Mouse (Mus musculus): ENCODE results near the gene Hcn2. TPM values are rescaled to one million over a fixed set of nuclear protein-coding genes. Genes with fewer than 3 reads are reported as not detected.
A peak's percentile ranks its signal among the peaks of the same experiment; 100 is the strongest.
"Not testable (repeated sequence)": the region's sequence is repeated elsewhere in the genome, so short reads cannot be mapped to it uniquely, and the experiment has no call there.

The Hcn2 gene
- polyA plus RNA-seq, 1 experiment from 2014 or later = 0.89 TPM

DNA sequence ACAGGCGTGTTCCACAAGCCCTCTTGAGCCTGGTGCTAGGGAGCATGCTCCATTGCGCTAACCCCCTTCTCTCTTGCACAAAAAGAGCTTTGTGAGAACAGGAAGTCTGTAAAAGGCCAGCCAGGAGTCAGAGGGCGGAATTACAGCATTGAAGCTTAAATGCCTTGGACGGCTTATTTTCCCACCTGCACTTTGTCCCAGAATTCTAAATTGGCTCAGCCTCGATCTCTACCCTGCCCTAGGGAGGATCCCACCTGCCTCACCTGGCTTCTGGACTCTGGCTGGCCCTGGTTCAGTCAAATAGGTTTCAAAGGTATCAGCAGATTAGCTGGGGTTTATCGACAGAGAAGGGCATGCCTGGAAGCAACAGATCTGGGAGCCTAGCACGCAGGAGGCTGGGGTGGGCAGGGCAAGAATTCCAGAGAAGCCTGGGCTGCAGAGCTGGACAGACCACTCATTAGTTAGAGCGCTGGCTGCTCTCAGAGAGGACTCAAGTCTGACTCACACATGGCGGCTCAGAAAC, 20.2 kb upstream of the Hcn2 start:
- no peak overlapping the region for H3K4me2 ChIP-seq (ENCODE audit: low read length)
- H3K36me3 ChIP-seq (ENCODE audit: control insufficient read depth, insufficient read depth, low read length) = no peaks in the 10 kb centered on the region
- no peaks in the 10 kb centered on the region for H3K27me3 ChIP-seq (ENCODE audit: control insufficient read depth, insufficient read depth, low read depth, low read length)
- H3K4me3 ChIP-seq (ENCODE audit: low read depth, low read length) = no peak overlapping the region
- H3K4me1 ChIP-seq (ENCODE audit: control insufficient read depth, insufficient read depth, low read length) = no peaks in the 10 kb centered on the region
- H3K27ac ChIP-seq (ENCODE audit: low read length) = no peak overlapping the region
- WGBS = 67% methylated on average over 9 of the region's 9 CpGs
- H3K9me3 ChIP-seq (replicated peaks; ENCODE audit: control insufficient read depth, low read length, poor library complexity, severe bottlenecking) = no peaks in the 10 kb centered on the region
- no peak overlapping the region for H3K9ac ChIP-seq (ENCODE audit: low read depth, low read length)
- ATAC-seq = no peak

DNA sequence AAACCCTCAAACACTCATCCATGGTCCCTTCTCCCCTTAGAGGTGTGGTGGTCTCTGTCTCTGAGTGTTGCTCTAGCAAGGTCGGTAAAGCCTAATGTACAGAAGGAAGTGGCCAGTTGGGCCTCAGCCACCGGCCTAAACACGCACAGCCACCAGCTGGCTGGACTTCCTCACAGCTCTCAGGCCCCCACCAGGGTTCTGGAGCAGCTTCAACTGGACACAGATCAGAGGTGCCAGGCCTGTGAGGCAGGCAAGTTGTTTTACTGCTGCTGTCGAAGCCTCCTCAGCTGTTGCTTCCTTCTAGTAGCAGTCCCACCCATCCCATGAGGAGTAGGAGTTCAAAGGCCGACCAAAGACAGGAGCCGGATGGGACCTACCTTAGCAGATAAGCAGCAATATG, 18.5 kb upstream of the Hcn2 start:
- Histone ChIP-seq H3K4me2 (ENCODE audit: low read length) (no peak overlapping the region), H3K27ac (ENCODE audit: low read length) (no peak overlapping the region), H3K4me3 (ENCODE audit: low read depth, low read length) (no peak overlapping the region), H3K36me3 (ENCODE audit: control insufficient read depth, insufficient read depth, low read length) (no peaks in the 10 kb centered on the region), H3K9me3 (replicated peaks; ENCODE audit: control insufficient read depth, low read length, poor library complexity, severe bottlenecking) (no peaks in the 10 kb centered on the region), H3K27me3 (ENCODE audit: control insufficient read depth, insufficient read depth, low read depth, low read length) (no peaks in the 10 kb centered on the region), H3K4me1 (ENCODE audit: control insufficient read depth, insufficient read depth, low read length) (no peaks in the 10 kb centered on the region), H3K9ac (ENCODE audit: low read depth, low read length) (no peak overlapping the region)
- ATAC-seq = no peak
- WGBS = 85% methylated on average over 6 of the region's 6 CpGs

DNA sequence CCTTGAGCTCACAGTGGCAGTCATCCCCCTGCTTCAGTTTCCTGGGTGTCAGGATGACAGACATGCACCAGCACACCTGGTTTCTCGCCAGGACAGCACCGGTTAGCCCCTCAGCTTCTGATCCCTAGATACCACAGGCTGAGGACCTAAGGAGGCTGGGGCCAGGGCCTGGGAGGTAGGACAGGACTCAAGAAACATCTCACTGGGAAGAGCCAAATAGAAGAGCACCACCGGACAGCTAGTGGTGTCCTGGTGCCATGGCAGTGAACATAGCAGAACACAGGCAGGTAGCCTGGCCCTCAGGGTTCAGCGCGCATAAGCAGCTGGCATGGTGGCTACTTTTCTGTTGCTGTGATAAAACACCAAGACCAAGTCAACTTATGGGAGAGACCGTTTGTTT, 18.0 kb upstream of the Hcn2 start:
- no peak for ATAC-seq
- Histone ChIP-seq H3K9ac (ENCODE audit: low read depth, low read length) (no peak overlapping the region), H3K9me3 (replicated peaks; ENCODE audit: control insufficient read depth, low read length, poor library complexity, severe bottlenecking) (no peaks in the 10 kb centered on the region), H3K36me3 (ENCODE audit: control insufficient read depth, insufficient read depth, low read length) (no peaks in the 10 kb centered on the region), H3K27ac (ENCODE audit: low read length) (peak overlapping the region; percentile 50), H3K4me1 (ENCODE audit: control insufficient read depth, insufficient read depth, low read length) (no peaks in the 10 kb centered on the region), H3K4me3 (ENCODE audit: low read depth, low read length) (no peak overlapping the region), H3K27me3 (ENCODE audit: control insufficient read depth, insufficient read depth, low read depth, low read length) (no peaks in the 10 kb centered on the region), H3K4me2 (ENCODE audit: low read length) (no peak overlapping the region)
- WGBS = 93% methylated on average over 6 of the region's 6 CpGs

DNA sequence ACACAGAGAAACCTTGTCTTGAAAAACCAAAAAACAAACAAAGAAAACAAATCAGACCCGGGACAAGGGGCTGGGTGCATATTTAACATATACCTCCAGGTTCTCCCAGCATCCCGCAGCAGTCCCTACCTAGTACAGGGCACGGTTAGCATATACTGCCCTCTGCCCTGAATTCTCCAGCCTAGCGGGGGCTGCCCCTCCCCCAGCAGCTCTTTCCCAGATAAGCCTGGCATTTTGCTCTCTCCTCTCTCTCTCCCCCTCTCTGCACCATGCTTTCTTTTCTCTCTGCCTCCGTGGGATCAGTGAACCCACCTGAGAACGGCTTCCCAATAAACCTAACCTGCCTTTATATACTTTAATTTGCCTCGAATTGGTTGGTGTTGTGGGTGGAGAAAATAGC, 15.8 kb upstream of the Hcn2 start:
- Histone ChIP-seq H3K27me3 (ENCODE audit: control insufficient read depth, insufficient read depth, low read depth, low read length) (no peaks in the 10 kb centered on the region), H3K9me3 (replicated peaks; ENCODE audit: control insufficient read depth, low read length, poor library complexity, severe bottlenecking) (no peaks in the 10 kb centered on the region), H3K4me1 (ENCODE audit: control insufficient read depth, insufficient read depth, low read length) (peaks cover 7% of the 10 kb centered on the region), H3K27ac (ENCODE audit: low read length) (no peak overlapping the region), H3K4me2 (ENCODE audit: low read length) (no peak overlapping the region), H3K9ac (ENCODE audit: low read depth, low read length) (no peak overlapping the region), H3K36me3 (ENCODE audit: control insufficient read depth, insufficient read depth, low read length) (no peaks in the 10 kb centered on the region), H3K4me3 (ENCODE audit: low read depth, low read length) (no peak overlapping the region)
- ATAC-seq = no peak
- WGBS = 48% methylated on average over 7 of the region's 7 CpGs

DNA sequence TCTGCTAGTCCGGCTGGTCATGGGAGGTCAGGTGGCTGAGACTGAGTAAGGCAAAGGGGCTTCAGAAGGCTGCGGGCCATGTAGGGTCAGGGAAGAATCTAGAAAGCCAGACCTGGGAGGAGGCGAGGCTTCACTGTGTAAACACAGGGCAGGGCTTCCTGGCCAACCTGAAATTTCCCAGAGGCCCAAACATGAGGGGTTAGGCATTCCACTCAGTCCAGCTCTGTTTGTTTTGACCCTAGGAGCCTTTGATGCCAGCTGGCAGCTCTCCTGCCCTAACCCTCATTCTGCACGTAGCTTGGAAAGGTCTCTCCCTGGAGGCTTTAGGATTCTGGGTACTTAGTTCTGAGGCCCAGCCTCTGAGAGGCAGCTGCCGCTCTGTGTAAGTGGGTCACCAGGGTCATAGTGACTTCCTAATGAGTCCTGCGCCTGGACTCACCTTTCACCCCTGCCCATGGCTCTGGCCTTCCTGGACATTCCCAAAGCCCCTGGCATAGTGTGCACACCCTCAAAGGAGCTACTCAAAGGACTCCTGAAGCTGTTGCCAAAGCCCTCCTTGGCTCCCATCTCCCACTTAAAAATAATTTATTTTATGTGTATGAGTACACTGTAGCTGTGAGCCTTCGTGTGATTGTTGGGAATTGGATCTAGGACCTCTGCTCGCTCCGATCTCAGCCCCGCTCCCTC, 14.8 kb upstream of the Hcn2 start:
- 71% methylated on average over 10 of the region's 10 CpGs for WGBS
- no peak overlapping the region for H3K4me3 ChIP-seq (ENCODE audit: low read depth, low read length)
- H3K27ac ChIP-seq (ENCODE audit: low read length) = no peak overlapping the region
- no peaks in the 10 kb centered on the region for H3K27me3 ChIP-seq (ENCODE audit: control insufficient read depth, insufficient read depth, low read depth, low read length)
- no peaks in the 10 kb centered on the region for H3K9me3 ChIP-seq (replicated peaks; ENCODE audit: control insufficient read depth, low read length, poor library complexity, severe bottlenecking)
- no peak overlapping the region for H3K4me2 ChIP-seq (ENCODE audit: low read length)
- no peak for ATAC-seq
- peaks cover 17% of the 10 kb centered on the region for H3K4me1 ChIP-seq (ENCODE audit: control insufficient read depth, insufficient read depth, low read length)
- no peak overlapping the region for H3K9ac ChIP-seq (ENCODE audit: low read depth, low read length)
- no peaks in the 10 kb centered on the region for H3K36me3 ChIP-seq (ENCODE audit: control insufficient read depth, insufficient read depth, low read length)

DNA sequence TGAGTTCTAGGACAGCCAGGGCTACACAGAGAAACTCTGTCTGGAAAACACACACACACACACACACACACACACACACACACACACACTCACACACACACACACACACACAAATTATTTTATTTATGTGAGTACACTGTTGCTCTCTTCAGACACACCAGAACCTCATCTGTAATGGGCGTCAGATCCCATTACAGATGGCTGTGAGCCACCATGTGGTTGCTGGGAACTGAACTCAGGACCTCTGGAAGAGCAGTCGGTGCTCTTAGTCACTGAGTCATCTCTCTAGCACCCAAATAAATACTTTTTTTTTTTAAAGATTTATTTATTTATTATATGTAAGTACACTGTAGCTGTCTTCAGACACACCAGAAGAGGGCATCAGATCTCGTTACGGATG, 13.5 kb upstream of the Hcn2 start:
- H3K36me3 ChIP-seq (ENCODE audit: control insufficient read depth, insufficient read depth, low read length); H3K27me3 ChIP-seq (ENCODE audit: control insufficient read depth, insufficient read depth, low read depth, low read length); H3K27ac ChIP-seq (ENCODE audit: low read length); H3K4me2 ChIP-seq (ENCODE audit: low read length); ATAC-seq; H3K4me3 ChIP-seq (ENCODE audit: low read depth, low read length); H3K9ac ChIP-seq (ENCODE audit: low read depth, low read length); H3K9me3 ChIP-seq (replicated peaks; ENCODE audit: control insufficient read depth, low read length, poor library complexity, severe bottlenecking): not testable (repeated sequence)
- WGBS = 83% methylated on average over 3 of the region's 4 CpGs
- peaks cover 30% of the 10 kb centered on the region for H3K4me1 ChIP-seq (ENCODE audit: control insufficient read depth, insufficient read depth, low read length)

DNA sequence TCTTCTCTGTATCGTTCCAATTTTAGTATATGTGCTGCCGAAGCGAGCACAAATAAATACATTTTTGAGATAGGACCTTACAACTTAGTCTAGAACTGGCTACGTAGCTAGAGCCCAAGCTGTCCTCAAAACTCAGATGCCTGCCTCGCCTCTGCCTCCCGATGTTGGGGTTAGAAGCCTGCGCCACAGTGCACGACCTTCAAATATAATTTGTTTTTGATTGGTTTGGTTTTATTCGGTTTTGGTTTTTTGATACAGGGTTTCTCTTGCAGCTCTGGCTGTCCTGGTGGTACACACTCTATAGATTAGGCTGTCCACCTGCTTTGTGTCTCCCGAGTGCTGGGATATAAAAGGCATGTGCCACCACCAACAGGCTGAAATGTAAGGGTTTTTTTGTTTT, 12.9 kb upstream of the Hcn2 start:
- H3K27ac ChIP-seq (ENCODE audit: low read length) = peak overlapping the region; percentile 56
- H3K27me3 ChIP-seq (ENCODE audit: control insufficient read depth, insufficient read depth, low read depth, low read length) = no peaks in the 10 kb centered on the region
- ATAC-seq = peak; percentile 15
- H3K9me3 ChIP-seq (replicated peaks; ENCODE audit: control insufficient read depth, low read length, poor library complexity, severe bottlenecking) = no peaks in the 10 kb centered on the region
- H3K4me2 ChIP-seq (ENCODE audit: low read length) = peak overlapping the region; percentile 56
- H3K9ac ChIP-seq (ENCODE audit: low read depth, low read length) = no peak overlapping the region
- H3K4me3 ChIP-seq (ENCODE audit: low read depth, low read length) = peak overlapping the region; percentile 73
- peaks cover 30% of the 10 kb centered on the region for H3K4me1 ChIP-seq (ENCODE audit: control insufficient read depth, insufficient read depth, low read length)
- no peaks in the 10 kb centered on the region for H3K36me3 ChIP-seq (ENCODE audit: control insufficient read depth, insufficient read depth, low read length)
- whole genome bisulfite sequencing = 75% methylated on average over 10 of the region's 10 CpGs

DNA sequence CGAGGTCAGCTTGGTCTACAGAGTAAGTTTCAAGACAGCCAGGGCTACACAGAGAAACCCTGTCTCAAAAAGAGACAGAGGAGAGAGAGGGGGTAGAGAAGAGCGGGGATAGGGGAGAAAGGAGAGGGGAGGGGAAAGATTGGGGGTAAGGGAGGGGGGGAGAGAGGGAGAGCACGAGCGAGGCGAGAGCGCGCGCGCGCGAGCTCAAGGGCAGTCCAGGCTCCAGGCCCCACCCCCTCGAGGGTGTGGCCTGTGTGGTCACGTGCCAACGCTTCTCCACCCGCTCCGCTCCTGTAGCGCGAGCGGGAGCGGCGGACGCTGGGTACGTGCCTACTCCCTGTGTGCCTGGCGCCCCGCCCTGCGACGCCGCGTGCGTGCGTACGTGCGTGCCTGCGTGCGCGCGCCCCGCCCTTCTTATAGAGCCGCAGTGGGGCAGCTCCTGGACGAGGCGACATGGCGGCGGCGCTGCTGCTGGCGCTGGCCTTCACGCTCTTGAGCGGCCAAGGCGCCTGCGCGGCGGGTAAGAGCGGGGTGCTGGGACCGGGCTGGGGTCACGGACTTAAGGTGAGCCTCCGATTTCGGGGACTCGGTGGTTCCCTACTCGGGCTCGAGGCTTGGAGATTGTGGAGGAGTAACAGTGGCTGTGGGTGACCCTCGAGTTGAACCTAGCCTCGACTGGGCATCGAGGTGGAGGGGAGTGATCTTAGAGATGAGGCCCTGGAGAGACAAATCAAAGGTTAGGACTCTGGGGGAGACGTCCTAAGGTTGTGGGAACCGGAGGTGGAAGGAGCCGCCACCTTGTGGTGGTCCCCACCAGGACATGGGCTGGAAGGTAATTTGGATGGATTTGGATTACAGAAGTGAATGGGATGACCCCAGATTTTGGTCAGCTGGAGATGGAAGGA, 12.1 kb upstream of the Hcn2 start, which contains the start of gene Bsg:
Gene Bsg, plus strand, starts transcription at position 427 of the 905 bp plus-strand sequence.
- WGBS = under 1% methylated on average over 47 of the region's 65 CpGs
- ATAC-seq = peak; percentile 94

DNA sequence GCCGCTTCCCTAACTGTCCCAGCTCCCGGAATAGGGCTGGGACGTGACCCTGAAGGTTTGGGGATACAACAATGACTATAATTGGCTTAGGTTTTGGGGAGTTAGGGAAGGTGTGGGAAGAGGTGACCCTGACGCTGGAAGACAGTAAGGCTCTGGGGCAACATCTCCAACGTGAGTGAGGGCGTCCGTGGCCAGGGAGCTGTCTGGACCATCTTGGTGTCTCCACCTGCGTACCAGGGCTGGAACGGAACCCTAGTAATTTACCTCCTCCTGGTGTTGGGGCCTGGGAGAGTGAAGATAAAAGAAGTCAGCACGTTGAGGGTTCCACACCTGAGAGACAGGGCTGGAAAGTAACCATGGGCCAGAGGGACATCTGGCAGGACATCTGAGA, 11.5 kb upstream of the Hcn2 start:
- Histone ChIP-seq H3K4me2 (ENCODE audit: low read length) (peak overlapping the region; percentile 69), H3K4me1 (ENCODE audit: control insufficient read depth, insufficient read depth, low read length) (peaks cover 30% of the 10 kb centered on the region), H3K9ac (ENCODE audit: low read depth, low read length) (peak overlapping the region; percentile 89), H3K27ac (ENCODE audit: low read length) (peak overlapping the region; percentile 85), H3K27me3 (ENCODE audit: control insufficient read depth, insufficient read depth, low read depth, low read length) (no peaks in the 10 kb centered on the region), H3K36me3 (ENCODE audit: control insufficient read depth, insufficient read depth, low read length) (peaks cover 9% of the 10 kb centered on the region; the same call in 1 of the 2 replicates), H3K9me3 (replicated peaks; ENCODE audit: control insufficient read depth, low read length, poor library complexity, severe bottlenecking) (no peaks in the 10 kb centered on the region), H3K4me3 (ENCODE audit: low read depth, low read length) (peak overlapping the region; percentile 73)
- WGBS = 5% methylated on average over 10 of the region's 10 CpGs
- ATAC-seq = peak; percentile 12; the same call in 1 of the 2 replicates

More for the DNA sequence above, 12.1 kb upstream of the Hcn2 start, which contains the start of gene Bsg:
- H3K4me2 ChIP-seq (ENCODE audit: low read length) = peak within 1 kb of the TSS; percentile 69
- peak within 1 kb of the TSS; percentile 85 for H3K27ac ChIP-seq (ENCODE audit: low read length)
- no peaks in the 10 kb centered on the region for H3K27me3 ChIP-seq (ENCODE audit: control insufficient read depth, insufficient read depth, low read depth, low read length)
- no peaks in the 10 kb centered on the region for H3K9me3 ChIP-seq (replicated peaks; ENCODE audit: control insufficient read depth, low read length, poor library complexity, severe bottlenecking)
- peak within 1 kb of the TSS; percentile 89 for H3K9ac ChIP-seq (ENCODE audit: low read depth, low read length)
- peak within 1 kb of the TSS; percentile 73 for H3K4me3 ChIP-seq (ENCODE audit: low read depth, low read length)
- H3K36me3 ChIP-seq (ENCODE audit: control insufficient read depth, insufficient read depth, low read length) = peaks cover 4% of the 10 kb centered on the region; the same call in 1 of the 2 replicates
- H3K4me1 ChIP-seq (ENCODE audit: control insufficient read depth, insufficient read depth, low read length) = peaks cover 30% of the 10 kb centered on the region
